Mouse (Mus musculus): ENCODE results near the gene Ttc26. TPM values are rescaled to one million over a fixed set of nuclear protein-coding genes. Genes with fewer than 3 reads are reported as not detected.

Ttc26 gene
- polyA plus RNA-seq, 1 experiment from 2014 or later, result 0.19 TPM

- WGBS (ENCODE audit: missing documents), result 96% methylated on average over 4 of the region's 4 CpGs
- no peaks in the 10 kb centered on the region; the same call in 1 of the 2 replicates for H3K79me2 ChIP-seq (ENCODE audit: inconsistent target)
- no peak overlapping the region for H3K4me3 ChIP-seq (ENCODE audit: inconsistent target)
- peaks cover 26% of the 10 kb centered on the region; the same call in 1 of the 2 replicates for H3K36me3 ChIP-seq (ENCODE audit: inconsistent target)
- no peak overlapping the region for H3K27ac ChIP-seq
Observed at GRCm38 (mm10) chr6:38469591-38469990, 88.3 kb downstream of the Ttc26 start.

Other genes with a start within 250 kb of the Ttc26 start
- 0.08 to 0.56 TPM (median 0.16 TPM) in 3 replicates for gene D630045J12Rik, start 127.5 kb upstream of the Ttc26 start, polyA plus RNA-seq (2018)
- 0.25 to 1.6 TPM (median 0.59 TPM) in 3 replicates for gene Zc3hav1l, start 82.2 kb upstream of the Ttc26 start, polyA plus RNA-seq (2018)
- gene Zc3hav1, start 26.9 kb upstream of the Ttc26 start, polyA plus RNA-seq (2018), result 77.0 to 95.7 TPM (median 95.3 TPM) in 3 replicates
- gene Ubn2, start 52.5 kb downstream of the Ttc26 start, polyA plus RNA-seq (2018), result 6.9 to 10.1 TPM (median 7.6 TPM) in 3 replicates
- 2.8 to 13.1 TPM (median 8.6 TPM) in 3 replicates for gene Fmc1, start 152.0 kb downstream of the Ttc26 start, polyA plus RNA-seq (2018)
- 72.9 to 93.0 TPM (median 86.6 TPM) in 3 replicates for gene Luc7l2, start 169.9 kb downstream of the Ttc26 start, polyA plus RNA-seq (2018)

Measured in macrophage (primary cell).